8 mouse cellular contexts compared by ENCODE assay signal in genomic region chr12:37241566-37242021, GRCm38 (mm10). TPM values are rescaled to one million over a fixed set of nuclear protein-coding genes. Genes with fewer than 3 reads are reported as not detected.
DNase-seq lines count a peak whose midpoint lies in the region; ATAC-seq and TF ChIP-seq lines count a peak whose summit lies in the region.

Gene Agmo, plus strand, starts transcription at chr12:37241641.

- ATAC-seq in hindbrain, embryonic 15.5 days (ENCODE audit: low FRiP score, low read depth): 0 out of 2 replicates have a peak, but pooled peaks have one; percentile 38
- ATAC-seq in neutrophil, adult 5-6 weeks (ENCODE audit: extremely low read depth, insufficient number of reproducible peaks, low FRiP score, poor library complexity, severe bottlenecking): 0 out of 2 replicates have a peak, but pooled peaks have one; percentile 16
- no peak for ATAC-seq in forebrain, embryonic 14.5 days

- H3K27ac ChIP-seq in hindbrain, embryonic 15.5 days (replicated peaks): 0 out of 2 replicates have a peak within 1 kb of the TSS, but pooled peaks have one; percentile 20
- H3K27ac ChIP-seq in hindbrain, embryonic 10.5 days: no peak within 1 kb of the TSS
- H3K27ac ChIP-seq in forebrain, embryonic 14.5 days (ENCODE audit: low read depth, low read length): no peak within 1 kb of the TSS

- TF ChIP-seq POLR2A in brain, embryonic 14.5 days (IDR thresholded peaks at IDR 0.05; ENCODE audit: borderline replicate concordance, extremely low read depth, insufficient read depth, insufficient read length, poor library complexity, severe bottlenecking): no peak

- intact Hi-C loops in heart, postnatal 10 days (cut with DNase I): no loop called here
- intact Hi-C loops in left cerebral cortex, postnatal 36 days (cut with DNase I): no loop called here

- H3K4me2 ChIP-seq in hindbrain, embryonic 15.5 days: no peak within 1 kb of the TSS
- H3K4me2 ChIP-seq in forebrain, embryonic 14.5 days (ENCODE audit: low read length): no peak within 1 kb of the TSS

- H3K36me3 ChIP-seq in hindbrain, embryonic 15.5 days: no peaks in the 10 kb centered on the region
- no peaks in the 10 kb centered on the region for H3K36me3 ChIP-seq in hindbrain, embryonic 10.5 days
- no peaks in the 10 kb centered on the region for H3K36me3 ChIP-seq in forebrain, embryonic 14.5 days (ENCODE audit: control insufficient read depth, insufficient read depth, low read length)

- H3K9ac ChIP-seq in hindbrain, embryonic 15.5 days: no peak within 1 kb of the TSS
- H3K9ac ChIP-seq in forebrain, embryonic 14.5 days (ENCODE audit: low read length): no peak within 1 kb of the TSS

- no peak for DNase-seq in hindbrain, embryonic 10.5 days (ENCODE audit: low spot score)
- peak; percentile 21 for DNase-seq in brain, embryonic 14.5 days (ENCODE audit: low read depth)
- peak; percentile 25 to 28 for DNase-seq in heart, postnatal 10 days
- peak; percentile 6 to 18 for DNase-seq in left cerebral cortex, postnatal 36 days (ENCODE audit: low spot score in 2 of 2)
- no peak for DNase-seq in forebrain, embryonic 14.5 days (ENCODE audit: low spot score)
- no peak for DNase-seq in thymus, postnatal 14 days

- TF ChIP-seq CTCF in brain, embryonic 14.5 days (IDR thresholded peaks at IDR 0.05; ENCODE audit: borderline replicate concordance, extremely low read depth, insufficient read depth, insufficient read length): no peak

- H3K4me3 ChIP-seq in hindbrain, embryonic 15.5 days: no peak within 1 kb of the TSS
- H3K4me3 ChIP-seq in hindbrain, embryonic 10.5 days: no peak within 1 kb of the TSS
- H3K4me3 ChIP-seq in forebrain, embryonic 14.5 days (ENCODE audit: low read depth, low read length): no peak within 1 kb of the TSS

- no peaks in the 10 kb centered on the region for H3K9me3 ChIP-seq in hindbrain, embryonic 15.5 days
- no peaks in the 10 kb centered on the region for H3K9me3 ChIP-seq in hindbrain, embryonic 10.5 days
- H3K9me3 ChIP-seq in forebrain, embryonic 14.5 days (replicated peaks; ENCODE audit: control insufficient read depth, low read length): no peaks in the 10 kb centered on the region

- H3K27me3 ChIP-seq in hindbrain, embryonic 15.5 days: no peaks in the 10 kb centered on the region
- H3K27me3 ChIP-seq in hindbrain, embryonic 10.5 days (ENCODE audit: insufficient read depth, poor library complexity, severe bottlenecking): no peaks in the 10 kb centered on the region
- no peaks in the 10 kb centered on the region for H3K27me3 ChIP-seq in forebrain, embryonic 14.5 days (replicated peaks; ENCODE audit: control insufficient read depth, insufficient read depth, low read length)

- 56% methylated on average over 4 of the region's 4 CpGs for WGBS in hindbrain, embryonic 15.5 days
- 57% methylated on average over 4 of the region's 4 CpGs for WGBS in hindbrain, embryonic 10.5 days
- WGBS in forebrain, embryonic 14.5 days: 64% methylated on average over 4 of the region's 4 CpGs

- no peaks in the 10 kb centered on the region for H3K4me1 ChIP-seq in hindbrain, embryonic 15.5 days (replicated peaks)
- no peaks in the 10 kb centered on the region for H3K4me1 ChIP-seq in hindbrain, embryonic 10.5 days (replicated peaks)
- H3K4me1 ChIP-seq in forebrain, embryonic 14.5 days (ENCODE audit: control insufficient read depth, insufficient read depth, low read length): no peaks in the 10 kb centered on the region

RNA-seq across cellular contexts. Expression of gene Agmo, which starts in this region (rescaled TPM):
- polyA plus RNA-seq in hindbrain, embryonic 15.5 days (2015; fragmentation: Nextera tagmentation; extraction: Ambion mirVana): 1.0 and 1.1 TPM in 2 replicates
- 0.30 and 0.42 TPM in 2 replicates for polyA plus RNA-seq in hindbrain, embryonic 10.5 days (2016; fragmentation: Nextera tagmentation; extraction: Ambion mirVana)
- 0.16 and 0.25 TPM in 2 replicates for polyA plus RNA-seq in brain, embryonic 14.5 days (2012; rRNA removed)
- 1 to 10 TPM in 1 of 2 experiments, under 1 TPM in 1; 0.99 to 1.5 TPM for total RNA-seq in heart, postnatal 10 days (2021)
- 1 to 10 TPM; 3.8 to 4.0 TPM for total RNA-seq in left cerebral cortex, postnatal 36 days (2021)
- total RNA-seq in neutrophil, adult 5-6 weeks (2017): not detected in 2 replicates
- polyA plus RNA-seq in forebrain, embryonic 14.5 days (2014; fragmentation: Nextera tagmentation; extraction: Ambion mirVana): 0.54 and 0.62 TPM in 2 replicates

Comparison
In these comparisons a context has a peak if more than half of its experiments do, and no peak if none do; other contexts are left out.
1. Peak in DNase-seq in brain, embryonic 14.5 days; RNA of the gene not detected or under 1 TPM.
2. Peak in ATAC-seq in neutrophil, adult 5-6 weeks; RNA of the gene not detected or under 1 TPM.
3. DNase-seq: peak in heart, postnatal 10 days (2 of 2) and left cerebral cortex, postnatal 36 days (2 of 2); none in hindbrain, embryonic 10.5 days (single experiment), forebrain, embryonic 14.5 days (single experiment) and thymus, postnatal 14 days (single experiment).